In genomic region chr4:136601476-136601875, GRCm38 (mm10) we compare ENCODE assay signal across 1 mouse cellular context.
TF ChIP-seq lines count a peak whose summit lies in the region.

No protein-coding gene starts in this region.

TF ChIP-seq in CH12.LX, 34 proteins besides CTCF, POLR2A, EP300 and RAD21 (continued from another document):
- no peak for TF ChIP-seq NRF1 (IDR thresholded peaks at IDR 0.05; ENCODE audit: low read depth, low read length)
- no peak for TF ChIP-seq SIN3A (IDR thresholded peaks at IDR 0.05; ENCODE audit: low read length)
- TF ChIP-seq JUND (conservative IDR thresholded peaks at IDR 0.05; ENCODE audit: low read depth, low read length) = no peak
- TF ChIP-seq ZNF384 (IDR thresholded peaks at IDR 0.05; ENCODE audit: low read depth, low read length) = no peak
- TF ChIP-seq RCOR1 (conservative IDR thresholded peaks at IDR 0.05; ENCODE audit: low read depth, low read length) = no peak
- TF ChIP-seq E2F4 (IDR thresholded peaks at IDR 0.05; ENCODE audit: insufficient replicate concordance, low read depth, low read length) = no peak
- no peak for TF ChIP-seq USF1 (IDR thresholded peaks at IDR 0.05; ENCODE audit: low read depth, low read length)
- no peak for TF ChIP-seq NELFE (IDR thresholded peaks at IDR 0.05; ENCODE audit: low read depth, low read length)
- no peak for TF ChIP-seq CHD2 (IDR thresholded peaks at IDR 0.05; ENCODE audit: low read length)
- TF ChIP-seq CHD1 (IDR thresholded peaks at IDR 0.05; ENCODE audit: low read depth, low read length) = no peak
TF ChIP-seq in CH12.LX: peak in this region for 0.
